8 mouse cellular contexts compared by ENCODE assay signal in the genomic region with DNA sequence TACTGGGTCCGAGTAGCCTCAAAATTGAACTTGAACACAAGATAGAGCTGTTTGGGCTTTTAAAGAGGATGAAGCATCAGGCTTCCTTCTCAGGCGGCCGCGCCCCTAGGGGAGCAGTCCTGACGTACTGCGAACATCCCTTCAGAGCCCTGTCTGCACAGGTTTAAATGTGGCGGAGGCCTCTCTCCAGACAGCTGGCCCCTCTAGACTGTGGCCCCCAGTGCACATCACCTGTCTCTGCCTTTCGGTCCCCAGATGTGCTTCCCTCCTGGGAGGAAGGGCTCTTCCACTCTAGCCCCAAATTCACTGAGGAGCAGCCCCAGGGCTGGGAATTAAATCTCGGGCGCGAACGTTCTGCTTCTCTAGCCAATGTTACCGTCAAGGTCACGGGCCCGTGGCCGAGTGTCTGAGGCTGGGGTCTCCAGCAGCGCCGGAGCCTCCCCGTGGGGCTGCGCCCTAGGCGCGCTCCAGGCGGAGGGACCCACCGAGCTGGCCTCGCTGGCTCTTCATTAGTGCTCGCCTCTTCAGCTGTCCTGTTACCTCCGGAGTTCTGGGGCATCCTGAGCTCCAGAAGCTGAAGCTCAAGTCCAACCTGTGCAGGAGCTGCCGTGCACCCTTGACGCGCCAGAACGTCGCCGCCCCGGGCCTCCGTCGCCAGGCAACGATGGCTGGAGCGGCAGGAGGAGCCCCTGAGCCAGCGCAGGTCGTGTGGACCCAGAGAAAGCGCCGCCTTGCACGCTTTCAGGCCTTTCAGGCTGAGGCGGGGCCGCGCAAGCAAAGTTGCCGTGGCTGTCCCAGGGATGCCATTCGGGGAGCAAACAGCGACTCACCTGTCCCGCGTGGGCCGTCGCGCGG. TPM values are rescaled to one million over a fixed set of nuclear protein-coding genes. Genes with fewer than 3 reads are reported as not detected.
DNase-seq lines count a peak whose midpoint lies in the region; ATAC-seq and TF ChIP-seq lines count a peak whose summit lies in the region.

No protein-coding gene starts in this region.

- ATAC-seq in frontal cortex, adult (ENCODE audit: low TSS enrichment), result peak; percentile 58
- ATAC-seq in forebrain, embryonic 11.5 days (replicated peaks; ENCODE audit: low FRiP score), result peak; percentile 85
- ATAC-seq in kidney, embryonic 14.5 days (ENCODE audit: low FRiP score, low TSS enrichment), result peak; percentile 86
- peak; percentile 87 for ATAC-seq in midbrain, embryonic 13.5 days

- H3K4me1 ChIP-seq in bone marrow macrophage, adult 2 months (ENCODE audit: control insufficient read depth, insufficient read depth, low read length), result peaks cover 4% of the 10 kb centered on the region
- H3K4me1 ChIP-seq in forebrain, embryonic 11.5 days (replicated peaks; ENCODE audit: control insufficient read depth, insufficient read depth, low read length), result peaks cover 5% of the 10 kb centered on the region; the same call in 1 of the 2 replicates
- 0 out of 2 replicates have a peak, but pooled peaks cover 8% of the 10 kb centered on the region for H3K4me1 ChIP-seq in kidney, embryonic 14.5 days (ENCODE audit: control insufficient read depth, insufficient read depth, low read length)
- peaks cover 26% of the 10 kb centered on the region for H3K4me1 ChIP-seq in midbrain, embryonic 13.5 days (replicated peaks)

- no peak overlapping the region for H3K27ac ChIP-seq in bone marrow macrophage, adult 2 months (ENCODE audit: insufficient read depth, low read depth, low read length)
- no peak overlapping the region for H3K27ac ChIP-seq in forebrain, embryonic 11.5 days (ENCODE audit: low read depth, low read length)
- no peak overlapping the region for H3K27ac ChIP-seq in kidney, embryonic 14.5 days (ENCODE audit: low read depth, low read length)
- peak overlapping the region; percentile 75 for H3K27ac ChIP-seq in midbrain, embryonic 13.5 days

- H3K27me3 ChIP-seq in forebrain, embryonic 11.5 days (ENCODE audit: control insufficient read depth, insufficient read depth, low read length), result peaks cover 32% of the 10 kb centered on the region
- H3K27me3 ChIP-seq in kidney, embryonic 14.5 days (ENCODE audit: control insufficient read depth, insufficient read depth, low read length), result peaks cover 69% of the 10 kb centered on the region
- H3K27me3 ChIP-seq in midbrain, embryonic 13.5 days, result peaks cover 52% of the 10 kb centered on the region

- DNase-seq in frontal cortex, postnatal 10 days (ENCODE audit: low spot score in 2 of 2), result no peak
- DNase-seq in forebrain, embryonic 11.5 days (ENCODE audit: low spot score), result peak; percentile 83
- no peak for DNase-seq in c-Kit-positive CD71-positive TER-119-positive erythroid progenitor cells, embryonic 14.5 days (ENCODE audit: low spot score)
- DNase-seq in thymus, postnatal 36 days, result no peak

- H3K9me3 ChIP-seq in forebrain, embryonic 11.5 days (ENCODE audit: control insufficient read depth, low read length), result no peaks in the 10 kb centered on the region
- H3K9me3 ChIP-seq in kidney, embryonic 14.5 days (ENCODE audit: control insufficient read depth, low read length), result no peaks in the 10 kb centered on the region
- H3K9me3 ChIP-seq in midbrain, embryonic 13.5 days, result no peaks in the 10 kb centered on the region

- peak overlapping the region; percentile 95 for H3K4me2 ChIP-seq in forebrain, embryonic 11.5 days (ENCODE audit: low read depth, low read length, severe bottlenecking)
- peak overlapping the region; percentile 97 for H3K4me2 ChIP-seq in kidney, embryonic 14.5 days (replicated peaks; ENCODE audit: low read depth, low read length)
- H3K4me2 ChIP-seq in midbrain, embryonic 13.5 days (replicated peaks), result peak overlapping the region; percentile 85

- TF ChIP-seq POLR2A in bone marrow macrophage, adult 2 months (IDR thresholded peaks at IDR 0.05; ENCODE audit: borderline replicate concordance, low read depth, low read length), result no peak

- 5% methylated on average over 55 of the region's 55 CpGs for WGBS in forebrain, embryonic 11.5 days
- WGBS in kidney, embryonic 14.5 days, result 5% methylated on average over 52 of the region's 55 CpGs
- 4% methylated on average over 55 of the region's 55 CpGs for WGBS in midbrain, embryonic 13.5 days

- peak overlapping the region; percentile 62 for H3K9ac ChIP-seq in forebrain, embryonic 11.5 days (ENCODE audit: low read length)
- H3K9ac ChIP-seq in kidney, embryonic 14.5 days (ENCODE audit: low read depth, low read length), result peak overlapping the region; percentile 60
- H3K9ac ChIP-seq in midbrain, embryonic 13.5 days (replicated peaks), result peak overlapping the region; percentile 66

- H3K4me3 ChIP-seq in bone marrow macrophage, adult 2 months (ENCODE audit: insufficient read depth, low read length), result peak overlapping the region; percentile 64
- peak overlapping the region; percentile 49 for H3K4me3 ChIP-seq in forebrain, embryonic 11.5 days (ENCODE audit: low read depth, low read length)
- peak overlapping the region; percentile 61 for H3K4me3 ChIP-seq in kidney, embryonic 14.5 days (ENCODE audit: low read length)
- peak overlapping the region; percentile 57 for H3K4me3 ChIP-seq in midbrain, embryonic 13.5 days (replicated peaks)

- no peak for TF ChIP-seq CTCF in bone marrow macrophage, adult 2 months (IDR thresholded peaks at IDR 0.05; ENCODE audit: low read depth, low read length)

- H3K36me3 ChIP-seq in forebrain, embryonic 11.5 days (ENCODE audit: control insufficient read depth, insufficient read depth, low read length), result no peaks in the 10 kb centered on the region
- H3K36me3 ChIP-seq in kidney, embryonic 14.5 days (ENCODE audit: control insufficient read depth, insufficient read depth, low read length), result no peaks in the 10 kb centered on the region
- H3K36me3 ChIP-seq in midbrain, embryonic 13.5 days, result no peaks in the 10 kb centered on the region

RNA-seq across cellular contexts. Expression of a gene that starts 0.8 kb away (rescaled TPM):
- not detected in 2 replicates for polyA plus RNA-seq in bone marrow macrophage, adult 2 months (2012; ENCODE audit: insufficient read depth, insufficient read length, missing spikeins)
- polyA plus RNA-seq in forebrain, embryonic 11.5 days (2014; fragmentation: Nextera tagmentation; extraction: Ambion mirVana), result 3.0 and 3.6 TPM in 2 replicates
- 1.7 and 2.9 TPM in 2 replicates for polyA plus RNA-seq in kidney, embryonic 14.5 days (2014; fragmentation: Nextera tagmentation; extraction: Ambion mirVana)
- 6.0 and 13.4 TPM in 2 replicates for polyA plus RNA-seq in midbrain, embryonic 13.5 days (2015; fragmentation: Nextera tagmentation; extraction: Ambion mirVana)

RNA-seq across cellular contexts. Expression of a gene that starts 37.9 kb away (rescaled TPM):
- polyA plus RNA-seq in bone marrow macrophage, adult 2 months (2012; ENCODE audit: insufficient read depth, insufficient read length, missing spikeins), result not detected in 2 replicates
- not detected in 2 replicates for polyA plus RNA-seq in forebrain, embryonic 11.5 days (2014; fragmentation: Nextera tagmentation; extraction: Ambion mirVana)
- not detected in 2 replicates for polyA plus RNA-seq in kidney, embryonic 14.5 days (2014; fragmentation: Nextera tagmentation; extraction: Ambion mirVana)
- not detected in 2 replicates for polyA plus RNA-seq in midbrain, embryonic 13.5 days (2015; fragmentation: Nextera tagmentation; extraction: Ambion mirVana)

RNA-seq across cellular contexts. Expression of a gene that starts 57.7 kb away (rescaled TPM):
- not detected in 2 replicates for polyA plus RNA-seq in bone marrow macrophage, adult 2 months (2012; ENCODE audit: insufficient read depth, insufficient read length, missing spikeins)
- polyA plus RNA-seq in forebrain, embryonic 11.5 days (2014; fragmentation: Nextera tagmentation; extraction: Ambion mirVana), result 0.28 and 0.39 TPM in 2 replicates
- polyA plus RNA-seq in kidney, embryonic 14.5 days (2014; fragmentation: Nextera tagmentation; extraction: Ambion mirVana), result 0.16 TPM in 1 of 2 replicates, not detected in the other
- polyA plus RNA-seq in midbrain, embryonic 13.5 days (2015; fragmentation: Nextera tagmentation; extraction: Ambion mirVana), result 1.4 and 1.8 TPM in 2 replicates
